Mouse (Mus musculus) limb, embryonic 14.5 days (tissue): ENCODE results near the gene Pik3c2a. TPM values are rescaled to one million over a fixed set of nuclear protein-coding genes. Genes with fewer than 3 reads are reported as not detected.

Experiments
- ATAC-seq: fragments of 200-750 bp; cut with Nextera tagmentation; 2 replicates; pipeline ENCODE4 v1.8.0; 2017; ENCODE audit warnings: low read depth, moderate number of reproducible peaks, moderate TSS enrichment; ENCODE audit not compliant: low FRiP score
- DNase-seq: peaks from one replicate; pipeline ENCODE4 v3.0.0-alpha.2; 2015; ENCODE audit warnings: low spot score
- H3K27ac ChIP-seq: fragments of 300-500 bp; sonication (generic); replicated peaks from 2 replicates; pipeline ENCODE4 v1.5.1; 2014; ENCODE audit warnings: low read depth, mild to moderate bottlenecking, low read length, moderate library complexity, mixed read lengths
- H3K27me3 ChIP-seq: fragments of 300-500 bp; sonication (generic); 2 replicates; pipeline ENCODE4 v1.6.1; 2014; ENCODE audit warnings: low read length, mixed read lengths; ENCODE audit not compliant: control insufficient read depth, insufficient read depth
- H3K36me3 ChIP-seq: fragments of 300-500 bp; sonication (generic); 2 replicates; pipeline ENCODE4 v1.6.1; 2014; ENCODE audit warnings: mild to moderate bottlenecking, low read length, moderate library complexity, mixed read lengths; ENCODE audit not compliant: control insufficient read depth, insufficient read depth
- H3K4me1 ChIP-seq: fragments of 300-500 bp; sonication (generic); 2 replicates; pipeline ENCODE4 v1.6.1; 2014; ENCODE audit warnings: antibody characterized with exemption, low read length, mixed read lengths; ENCODE audit not compliant: control insufficient read depth, insufficient read depth
- H3K4me2 ChIP-seq: fragments of 300-500 bp; sonication (generic); replicated peaks from 2 replicates; pipeline ENCODE4 v1.6.1; 2014; ENCODE audit warnings: low read depth, mild to moderate bottlenecking, low read length, moderate library complexity; ENCODE audit not compliant: severe bottlenecking
- H3K4me3 ChIP-seq: fragments of 300-500 bp; sonication (generic); replicated peaks from 2 replicates; pipeline ENCODE4 v1.5.1; 2014; ENCODE audit warnings: low read length
- H3K9ac ChIP-seq: fragments of 300-500 bp; sonication (generic); 2 replicates; pipeline ENCODE4 v1.6.1; 2014; ENCODE audit warnings: mild to moderate bottlenecking, low read depth, low read length, moderate library complexity; ENCODE audit not compliant: severe bottlenecking
- H3K9me3 ChIP-seq: fragments of 300-500 bp; sonication (generic); 2 replicates; pipeline ENCODE4 v1.6.1; 2016; ENCODE audit warnings: low read length; ENCODE audit not compliant: control insufficient read depth
- POLR2A ChIP-seq: fragments of 200-500 bp; IDR thresholded peaks from 2 replicates; pipeline ENCODE4 v1.8.0; 2012; ENCODE audit warnings: inconsistent platforms, mild to moderate bottlenecking, moderate library complexity, borderline replicate concordance; ENCODE audit not compliant: insufficient read depth, insufficient read length; ENCODE audit errors: extremely low read depth
- WGBS: fragments of 180-500 bp; shearing (Covaris S2); extraction: QIAGEN DNeasy Blood & Tissue Kit; methylation state at CpG from one replicate; pipeline ENCODE4 v1.1.7; 2014; 5-methylcytosine and 5-hydroxymethylcytosine counted together
- polyA plus RNA-seq, 2 experiments: library from polyadenylated mRNA; depleted of rRNA in 1 of 2; stranded (reverse) in 1 of 2; unstranded in 1 of 2; fragments of >200 nt; fragmentation: Nextera tagmentation in 1 of 2; extraction: Ambion mirVana in 1 of 2; gene quantifications; 2 replicates each; pipeline versions ENCODE4 v1.2.1 to v1.2.3; 2012 to 2014

Pik3c2a gene
- 21.4 and 21.8 TPM in 2 replicates for polyA plus RNA-seq (2012; rRNA removed)
- polyA plus RNA-seq (2014; fragmentation: Nextera tagmentation; extraction: Ambion mirVana) = 22.9 and 29.8 TPM in 2 replicates

GRCm38 (mm10) chr7:116443004-116443696 is at the start of gene Pik3c2a:
Gene Pik3c2a, minus strand, starts transcription at chr7:116443449.
- peak; percentile 96 for DNase-seq
- no peaks in the 10 kb centered on the region for H3K27me3 ChIP-seq
- TF ChIP-seq POLR2A = peak; percentile 98
- peak within 1 kb of the TSS; percentile 88 for H3K4me2 ChIP-seq
- H3K36me3 ChIP-seq = 0 out of 2 replicates have a peak, but pooled peaks cover 6% of the 10 kb centered on the region
- peaks cover 19% of the 10 kb centered on the region for H3K4me1 ChIP-seq
- peak within 1 kb of the TSS; percentile 86 for H3K27ac ChIP-seq
- no peaks in the 10 kb centered on the region for H3K9me3 ChIP-seq
- WGBS = under 1% methylated on average over 62 of the region's 72 CpGs
- peak within 1 kb of the TSS; percentile 97 for H3K4me3 ChIP-seq
- ATAC-seq = peak; percentile 99
- peak within 1 kb of the TSS; percentile 91 for H3K9ac ChIP-seq

GRCm38 (mm10) chr7:116491113-116491512 is 47.9 kb upstream of the Pik3c2a start:
- Histone ChIP-seq H3K36me3 (no peaks in the 10 kb centered on the region), H3K9me3 (no peaks in the 10 kb centered on the region), H3K4me1 (no peaks in the 10 kb centered on the region), H3K4me2 (no peak overlapping the region), H3K27ac (no peak overlapping the region), H3K9ac (no peak overlapping the region), H3K4me3 (no peak overlapping the region), H3K27me3 (no peaks in the 10 kb centered on the region)
- no peak for ATAC-seq
- TF ChIP-seq POLR2A = no peak
- no peak for DNase-seq
- WGBS = 71% methylated on average over 4 of the region's 4 CpGs

GRCm38 (mm10) chr7:116485062-116485601 is 41.9 kb upstream of the Pik3c2a start:
- no peak for ATAC-seq
- 76% methylated on average over 1 of the region's 1 CpGs for WGBS

GRCm38 (mm10) chr7:116484213-116484612 is 41.0 kb upstream of the Pik3c2a start:
- H3K4me3 ChIP-seq = no peak overlapping the region
- H3K27me3 ChIP-seq = no peaks in the 10 kb centered on the region
- H3K4me2 ChIP-seq = no peak overlapping the region
- ATAC-seq (no peak), DNase-seq (no peak)
- TF ChIP-seq POLR2A = no peak
- H3K9ac ChIP-seq = no peak overlapping the region
- H3K36me3 ChIP-seq = no peaks in the 10 kb centered on the region
- WGBS = 64% methylated on average over 5 of the region's 5 CpGs
- no peak overlapping the region for H3K27ac ChIP-seq
- H3K9me3 ChIP-seq = no peaks in the 10 kb centered on the region
- H3K4me1 ChIP-seq = no peaks in the 10 kb centered on the region

More at GRCm38 (mm10) chr7:116485062-116485601, 41.9 kb upstream of the Pik3c2a start:
- H3K27ac ChIP-seq = no peak overlapping the region
- no peak overlapping the region for H3K4me2 ChIP-seq
- DNase-seq = no peak
- no peak overlapping the region for H3K9ac ChIP-seq
- no peaks in the 10 kb centered on the region for H3K4me1 ChIP-seq
- no peaks in the 10 kb centered on the region for H3K9me3 ChIP-seq
- H3K36me3 ChIP-seq = no peaks in the 10 kb centered on the region
- no peak for TF ChIP-seq POLR2A
- H3K27me3 ChIP-seq = no peaks in the 10 kb centered on the region
- no peak overlapping the region for H3K4me3 ChIP-seq

GRCm38 (mm10) chr7:116483782-116484181 is 40.5 kb upstream of the Pik3c2a start:
- DNase-seq (no peak), ATAC-seq (no peak)
- no peaks in the 10 kb centered on the region for H3K9me3 ChIP-seq
- H3K9ac ChIP-seq = no peak overlapping the region
- no peaks in the 10 kb centered on the region for H3K4me1 ChIP-seq
- H3K4me2 ChIP-seq = no peak overlapping the region
- H3K27ac ChIP-seq = no peak overlapping the region
- H3K27me3 ChIP-seq = no peaks in the 10 kb centered on the region
- no peak overlapping the region for H3K4me3 ChIP-seq
- H3K36me3 ChIP-seq = no peaks in the 10 kb centered on the region
- WGBS = 81% methylated on average over 5 of the region's 5 CpGs
- no peak for TF ChIP-seq POLR2A
